Mouse (Mus musculus) embryonic fibroblast, embryonic 13.5 days (primary cell): Measurements from ENCODE around the gene Pfdn6.
A peak's percentile ranks its signal among the peaks of the same experiment; 100 is the strongest.

Experiments used
- CTCF ChIP-seq: IDR thresholded peaks from 2 replicates; pipeline ENCODE4 v1.5.1; 2011; ENCODE audit warnings: mild to moderate bottlenecking, control low read depth, low read length, moderate library complexity, borderline replicate concordance; ENCODE audit not compliant: insufficient read depth
- POLR2A ChIP-seq: IDR thresholded peaks from 2 replicates; pipeline ENCODE4 v1.6.1; 2011; ENCODE audit warnings: low read depth, mild to moderate bottlenecking, control low read depth, low read length, moderate library complexity

GRCm38 (mm10) chr17:33954646-33955554 lies 14.8 kb upstream of the Pfdn6 start:
- TF ChIP-seq CTCF (no peak), POLR2A (peak; percentile 38; the same call in 1 of the 2 replicates)
